Mouse (Mus musculus): ENCODE results near the gene Gm49601. TPM values are rescaled to one million over a fixed set of nuclear protein-coding genes. Genes with fewer than 3 reads are reported as not detected.

The Gm49601 gene
- polyA plus RNA-seq, 1 experiment from 2014 or later, result 1.2 TPM

DNA sequence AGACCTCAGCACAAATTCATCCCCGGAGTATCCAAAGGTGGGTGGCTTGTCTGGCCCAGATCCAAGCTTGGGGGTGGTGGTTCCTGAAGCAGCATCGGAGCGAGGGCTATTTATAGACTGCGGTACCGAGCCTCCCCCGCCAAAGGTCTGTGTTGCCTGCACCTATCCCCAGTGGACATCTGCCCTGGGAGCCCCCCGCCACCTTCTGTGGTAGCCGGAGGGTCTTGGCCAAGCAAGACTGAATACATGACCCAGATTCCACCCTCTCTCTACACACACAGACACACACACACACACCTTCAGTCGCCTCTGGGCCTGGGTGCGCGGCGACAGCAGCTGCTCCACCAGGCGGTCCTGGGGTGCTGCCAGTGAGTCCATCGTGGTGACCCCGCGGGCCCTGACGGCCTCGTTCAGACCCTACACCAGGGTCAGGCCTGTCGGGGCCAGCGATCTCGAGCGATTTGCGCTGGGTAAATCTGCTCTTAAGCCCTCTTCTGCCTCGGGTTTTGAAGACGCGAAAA is 376 bp downstream of the Gm49601 start:
- Histone ChIP-seq H3K27me3 (ENCODE audit: control insufficient read depth, insufficient read depth, low read length) (peaks cover 70% of the 10 kb centered on the region), H3K36me3 (ENCODE audit: control insufficient read depth, insufficient read depth, low read length) (peaks cover 6% of the 10 kb centered on the region; the same call in 1 of the 2 replicates), H3K27ac (ENCODE audit: low read depth, low read length) (no peak overlapping the region), H3K9me3 (ENCODE audit: control insufficient read depth, low read length) (no peaks in the 10 kb centered on the region), H3K9ac (ENCODE audit: low read depth, low read length) (peak overlapping the region; percentile 63), H3K4me1 (ENCODE audit: control insufficient read depth, insufficient read depth, low read length) (peaks cover 25% of the 10 kb centered on the region), H3K4me2 (replicated peaks; ENCODE audit: low read depth, low read length) (peak overlapping the region; percentile 82), H3K4me3 (ENCODE audit: low read length) (peak overlapping the region; percentile 47)
- WGBS, result 8% methylated on average over 26 of the region's 26 CpGs
- ATAC-seq (ENCODE audit: low FRiP score, low TSS enrichment), result no peak

DNA sequence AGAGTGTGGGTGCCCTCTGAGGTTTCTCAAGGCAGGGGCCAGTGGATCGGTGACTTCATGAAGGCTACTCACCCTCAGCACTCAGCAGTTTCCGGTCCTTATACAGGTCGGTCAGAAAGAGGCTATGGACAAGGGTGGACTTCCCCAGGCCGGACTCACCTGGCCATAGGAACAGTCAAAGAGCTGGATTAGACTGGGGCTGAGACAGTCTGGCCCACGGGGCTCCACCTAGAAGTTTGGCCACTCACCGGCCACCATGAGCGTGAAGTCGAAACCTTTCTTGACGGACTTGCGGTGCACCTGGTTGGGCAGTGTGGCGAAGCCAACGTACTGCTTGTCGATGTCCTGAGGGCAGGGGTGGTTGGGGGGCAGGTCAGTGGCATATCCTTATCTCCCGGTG is 1.1 kb downstream of the Gm49601 start:
- Histone ChIP-seq H3K9ac (ENCODE audit: low read depth, low read length) (no peak overlapping the region), H3K36me3 (ENCODE audit: control insufficient read depth, insufficient read depth, low read length) (peaks cover 6% of the 10 kb centered on the region; the same call in 1 of the 2 replicates), H3K4me3 (ENCODE audit: low read length) (no peak overlapping the region), H3K27me3 (ENCODE audit: control insufficient read depth, insufficient read depth, low read length) (peaks cover 73% of the 10 kb centered on the region), H3K9me3 (ENCODE audit: control insufficient read depth, low read length) (no peaks in the 10 kb centered on the region), H3K27ac (ENCODE audit: low read depth, low read length) (no peak overlapping the region), H3K4me2 (replicated peaks; ENCODE audit: low read depth, low read length) (no peak overlapping the region), H3K4me1 (ENCODE audit: control insufficient read depth, insufficient read depth, low read length) (peaks cover 30% of the 10 kb centered on the region)
- WGBS, result 42% methylated on average over 14 of the region's 14 CpGs
- no peak for ATAC-seq (ENCODE audit: low FRiP score, low TSS enrichment)

DNA sequence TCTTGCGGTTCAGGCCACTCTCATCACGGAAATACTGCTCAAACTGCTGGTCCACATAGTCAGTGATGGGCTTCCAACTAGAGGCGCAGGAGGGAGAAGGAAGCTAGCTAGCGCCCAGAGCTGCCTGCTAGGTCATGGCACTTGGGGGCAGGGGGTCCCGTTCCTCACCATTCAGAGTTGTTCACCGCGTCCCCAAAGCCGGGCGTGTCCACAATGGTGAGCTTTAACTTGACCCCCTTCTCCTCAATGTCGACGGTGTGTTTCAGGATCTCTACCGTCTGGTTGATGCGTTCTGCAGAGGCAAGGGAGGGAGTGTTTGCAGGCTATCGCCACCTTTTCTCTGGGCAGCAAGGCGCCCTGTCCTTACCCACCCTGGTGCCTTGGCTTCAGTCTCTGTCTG is 1.6 kb downstream of the Gm49601 start:
- no peak overlapping the region for H3K4me2 ChIP-seq (replicated peaks; ENCODE audit: low read depth, low read length)
- H3K9ac ChIP-seq (ENCODE audit: low read depth, low read length), result no peak overlapping the region
- H3K4me3 ChIP-seq (ENCODE audit: low read length), result no peak overlapping the region
- peaks cover 78% of the 10 kb centered on the region for H3K27me3 ChIP-seq (ENCODE audit: control insufficient read depth, insufficient read depth, low read length)
- 35% methylated on average over 15 of the region's 15 CpGs for WGBS
- H3K27ac ChIP-seq (ENCODE audit: low read depth, low read length), result no peak overlapping the region
- ATAC-seq (ENCODE audit: low FRiP score, low TSS enrichment), result no peak
- peaks cover 30% of the 10 kb centered on the region for H3K4me1 ChIP-seq (ENCODE audit: control insufficient read depth, insufficient read depth, low read length)
- no peaks in the 10 kb centered on the region for H3K9me3 ChIP-seq (ENCODE audit: control insufficient read depth, low read length)
- peaks cover 6% of the 10 kb centered on the region; the same call in 1 of the 2 replicates for H3K36me3 ChIP-seq (ENCODE audit: control insufficient read depth, insufficient read depth, low read length)

GRCm38 (mm10) chr16:18623751-18624540 is 2.3 kb downstream of the Gm49601 start:
- WGBS, result 47% methylated on average over 15 of the region's 15 CpGs
- ATAC-seq (ENCODE audit: low FRiP score, low TSS enrichment), result no peak

GRCm38 (mm10) chr16:18622916-18623750 is 3.1 kb downstream of the Gm49601 start:
- Histone ChIP-seq H3K4me1 (ENCODE audit: control insufficient read depth, insufficient read depth, low read length) (peaks cover 21% of the 10 kb centered on the region), H3K36me3 (ENCODE audit: control insufficient read depth, insufficient read depth, low read length) (peaks cover 6% of the 10 kb centered on the region; the same call in 1 of the 2 replicates), H3K27me3 (ENCODE audit: control insufficient read depth, insufficient read depth, low read length) (peaks cover 90% of the 10 kb centered on the region), H3K9me3 (ENCODE audit: control insufficient read depth, low read length) (no peaks in the 10 kb centered on the region), H3K27ac (ENCODE audit: low read depth, low read length) (no peak overlapping the region), H3K4me3 (ENCODE audit: low read length) (no peak overlapping the region), H3K4me2 (replicated peaks; ENCODE audit: low read depth, low read length) (no peak overlapping the region), H3K9ac (ENCODE audit: low read depth, low read length) (no peak overlapping the region)
- ATAC-seq (ENCODE audit: low FRiP score, low TSS enrichment), result no peak
- WGBS, result 37% methylated on average over 27 of the region's 29 CpGs

More at GRCm38 (mm10) chr16:18623751-18624540, 2.3 kb downstream of the Gm49601 start:
- no peak overlapping the region for H3K27ac ChIP-seq (ENCODE audit: low read depth, low read length)
- no peaks in the 10 kb centered on the region for H3K9me3 ChIP-seq (ENCODE audit: control insufficient read depth, low read length)
- no peak overlapping the region for H3K9ac ChIP-seq (ENCODE audit: low read depth, low read length)
- H3K27me3 ChIP-seq (ENCODE audit: control insufficient read depth, insufficient read depth, low read length), result peaks cover 85% of the 10 kb centered on the region
- H3K4me3 ChIP-seq (ENCODE audit: low read length), result no peak overlapping the region
- H3K36me3 ChIP-seq (ENCODE audit: control insufficient read depth, insufficient read depth, low read length), result peaks cover 6% of the 10 kb centered on the region; the same call in 1 of the 2 replicates
- no peak overlapping the region for H3K4me2 ChIP-seq (replicated peaks; ENCODE audit: low read depth, low read length)
- H3K4me1 ChIP-seq (ENCODE audit: control insufficient read depth, insufficient read depth, low read length), result peaks cover 25% of the 10 kb centered on the region

GRCm38 (mm10) chr16:18622019-18622418 is 4.2 kb downstream of the Gm49601 start, which contains the start of gene Gp1bb:
TSS of gene Gp1bb (minus strand) at chr16:18622403.
- no peak for ATAC-seq (ENCODE audit: low FRiP score, low TSS enrichment)
- Histone ChIP-seq H3K4me3 (ENCODE audit: low read length) (peak within 1 kb of the TSS; percentile 46), H3K9me3 (ENCODE audit: control insufficient read depth, low read length) (no peaks in the 10 kb centered on the region), H3K36me3 (ENCODE audit: control insufficient read depth, insufficient read depth, low read length) (peaks cover 6% of the 10 kb centered on the region; the same call in 1 of the 2 replicates), H3K27ac (ENCODE audit: low read depth, low read length) (no peak within 1 kb of the TSS), H3K9ac (ENCODE audit: low read depth, low read length) (no peak within 1 kb of the TSS), H3K4me2 (replicated peaks; ENCODE audit: low read depth, low read length) (peak within 1 kb of the TSS; percentile 93), H3K4me1 (ENCODE audit: control insufficient read depth, insufficient read depth, low read length) (peaks cover 27% of the 10 kb centered on the region), H3K27me3 (ENCODE audit: control insufficient read depth, insufficient read depth, low read length) (peaks cover 86% of the 10 kb centered on the region)
- 8% methylated on average over 17 of the region's 17 CpGs for WGBS

- Histone ChIP-seq H3K27ac (ENCODE audit: low read depth, low read length) (no peak overlapping the region), H3K4me3 (ENCODE audit: low read length) (peak overlapping the region; percentile 46), H3K4me1 (ENCODE audit: control insufficient read depth, insufficient read depth, low read length) (peaks cover 26% of the 10 kb centered on the region), H3K9ac (ENCODE audit: low read depth, low read length) (no peak overlapping the region), H3K36me3 (ENCODE audit: control insufficient read depth, insufficient read depth, low read length) (peaks cover 6% of the 10 kb centered on the region; the same call in 1 of the 2 replicates), H3K4me2 (replicated peaks; ENCODE audit: low read depth, low read length) (peak overlapping the region; percentile 93), H3K27me3 (ENCODE audit: control insufficient read depth, insufficient read depth, low read length) (peaks cover 82% of the 10 kb centered on the region), H3K9me3 (ENCODE audit: control insufficient read depth, low read length) (no peaks in the 10 kb centered on the region)
- 3% methylated on average over 37 of the region's 38 CpGs for WGBS
- ATAC-seq (ENCODE audit: low FRiP score, low TSS enrichment), result no peak
Measured at GRCm38 (mm10) chr16:18621362-18622001, 4.7 kb downstream of the Gm49601 start.

- H3K27ac ChIP-seq (ENCODE audit: low read depth, low read length), result no peak overlapping the region
- H3K9me3 ChIP-seq (ENCODE audit: control insufficient read depth, low read length), result no peaks in the 10 kb centered on the region
- ATAC-seq (ENCODE audit: low FRiP score, low TSS enrichment), result no peak
- H3K27me3 ChIP-seq (ENCODE audit: control insufficient read depth, insufficient read depth, low read length), result peaks cover 81% of the 10 kb centered on the region
- peak overlapping the region; percentile 46 for H3K4me3 ChIP-seq (ENCODE audit: low read length)
- H3K4me2 ChIP-seq (replicated peaks; ENCODE audit: low read depth, low read length), result peak overlapping the region; percentile 93
- H3K9ac ChIP-seq (ENCODE audit: low read depth, low read length), result 0 out of 2 replicates have a peak overlapping the region, but pooled peaks have one; percentile 24
- peaks cover 6% of the 10 kb centered on the region; the same call in 1 of the 2 replicates for H3K36me3 ChIP-seq (ENCODE audit: control insufficient read depth, insufficient read depth, low read length)
- under 1% methylated on average over 55 of the region's 74 CpGs for WGBS
- H3K4me1 ChIP-seq (ENCODE audit: control insufficient read depth, insufficient read depth, low read length), result peaks cover 20% of the 10 kb centered on the region
Measured at GRCm38 (mm10) chr16:18620601-18621361, 5.4 kb downstream of the Gm49601 start.

All from kidney, embryonic 14.5 days (tissue).